Mouse (Mus musculus) limb, embryonic 12.5 days (tissue): ENCODE data around the gene Gm43552. TPM values are rescaled to one million over a fixed set of nuclear protein-coding genes. Genes with fewer than 3 reads are reported as not detected.

Source experiments
- ATAC-seq: fragments of 200-750 bp; cut with Nextera tagmentation; 2 replicates; pipeline ENCODE4 v1.8.0; 2017; ENCODE audit warnings: low read depth, moderate TSS enrichment; ENCODE audit not compliant: insufficient number of reproducible peaks, insufficient read depth, low FRiP score, low TSS enrichment
- H3K27ac ChIP-seq: fragments of 300-500 bp; sonication (generic); 2 replicates; pipeline ENCODE4 v1.5.1; 2016; ENCODE audit warnings: mild to moderate bottlenecking, moderate library complexity
- H3K27me3 ChIP-seq: fragments of 300-500 bp; sonication (generic); 2 replicates; pipeline ENCODE4 v1.6.1; 2016; ENCODE audit warnings: mild to moderate bottlenecking, moderate library complexity
- H3K36me3 ChIP-seq: fragments of 300-500 bp; sonication (generic); 2 replicates; pipeline ENCODE4 v1.6.1; 2016; ENCODE audit warnings: mild to moderate bottlenecking, moderate library complexity
- H3K4me1 ChIP-seq: fragments of 300-500 bp; sonication (generic); replicated peaks from 2 replicates; pipeline ENCODE4 v1.6.1; 2016
- H3K4me2 ChIP-seq: fragments of 300-500 bp; sonication (generic); 2 replicates; pipeline ENCODE4 v1.6.1; 2016; ENCODE audit warnings: mild to moderate bottlenecking, moderate library complexity
- H3K4me3 ChIP-seq: fragments of 300-500 bp; sonication (generic); replicated peaks from 2 replicates; pipeline ENCODE4 v1.5.1; 2016; ENCODE audit warnings: mild to moderate bottlenecking
- H3K9ac ChIP-seq: fragments of 300-500 bp; sonication (generic); replicated peaks from 2 replicates; pipeline ENCODE4 v1.6.1; 2016; ENCODE audit warnings: mild to moderate bottlenecking, moderate library complexity
- H3K9me3 ChIP-seq: fragments of 300-500 bp; sonication (generic); 2 replicates; pipeline ENCODE4 v1.6.1; 2016; ENCODE audit warnings: mild to moderate bottlenecking, moderate library complexity
- WGBS: fragments of 180-500 bp; shearing (Covaris S2); methylation state at CpG from one replicate; pipeline ENCODE4 v1.1.7; 2016; 5-methylcytosine and 5-hydroxymethylcytosine counted together
- polyA plus RNA-seq: library from polyadenylated mRNA; unstranded; fragments of >200 nt; fragmentation: Nextera tagmentation; extraction: Ambion mirVana; gene quantifications from 2 replicates; pipeline ENCODE4 v1.2.1, GENCODE M21; 2016

The Gm43552 gene
- polyA plus RNA-seq, 1 experiment from 2014 or later = not detected

DNA sequence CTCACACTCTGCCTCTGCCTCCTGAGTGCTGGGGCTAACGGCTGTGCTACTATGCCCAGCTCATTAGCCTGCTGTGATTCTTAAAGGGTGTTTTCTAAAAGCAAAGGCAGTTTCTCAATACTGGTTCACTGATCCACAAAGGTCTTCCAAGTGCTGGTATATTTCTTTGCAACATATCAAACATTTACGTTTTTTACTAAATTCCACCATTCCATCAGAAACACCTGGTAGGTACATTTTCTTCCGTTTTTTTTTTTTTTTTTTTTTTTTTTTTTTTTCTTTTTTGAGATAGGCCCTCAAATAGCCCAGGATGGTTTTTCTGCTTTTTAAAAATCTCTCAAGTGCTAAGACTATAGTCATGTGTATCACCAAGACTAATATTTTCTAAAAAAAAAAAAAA lies 38.6 kb upstream of the Gm43552 start:
- H3K4me3 ChIP-seq = no peak overlapping the region
- no peak for ATAC-seq
- H3K9me3 ChIP-seq = no peaks in the 10 kb centered on the region
- H3K27ac ChIP-seq = no peak overlapping the region
- 68% methylated on average over 3 of the region's 3 CpGs for WGBS
- no peak overlapping the region for H3K9ac ChIP-seq
- no peaks in the 10 kb centered on the region for H3K27me3 ChIP-seq
- H3K4me2 ChIP-seq = no peak overlapping the region
- H3K4me1 ChIP-seq = no peaks in the 10 kb centered on the region
- no peaks in the 10 kb centered on the region for H3K36me3 ChIP-seq

DNA sequence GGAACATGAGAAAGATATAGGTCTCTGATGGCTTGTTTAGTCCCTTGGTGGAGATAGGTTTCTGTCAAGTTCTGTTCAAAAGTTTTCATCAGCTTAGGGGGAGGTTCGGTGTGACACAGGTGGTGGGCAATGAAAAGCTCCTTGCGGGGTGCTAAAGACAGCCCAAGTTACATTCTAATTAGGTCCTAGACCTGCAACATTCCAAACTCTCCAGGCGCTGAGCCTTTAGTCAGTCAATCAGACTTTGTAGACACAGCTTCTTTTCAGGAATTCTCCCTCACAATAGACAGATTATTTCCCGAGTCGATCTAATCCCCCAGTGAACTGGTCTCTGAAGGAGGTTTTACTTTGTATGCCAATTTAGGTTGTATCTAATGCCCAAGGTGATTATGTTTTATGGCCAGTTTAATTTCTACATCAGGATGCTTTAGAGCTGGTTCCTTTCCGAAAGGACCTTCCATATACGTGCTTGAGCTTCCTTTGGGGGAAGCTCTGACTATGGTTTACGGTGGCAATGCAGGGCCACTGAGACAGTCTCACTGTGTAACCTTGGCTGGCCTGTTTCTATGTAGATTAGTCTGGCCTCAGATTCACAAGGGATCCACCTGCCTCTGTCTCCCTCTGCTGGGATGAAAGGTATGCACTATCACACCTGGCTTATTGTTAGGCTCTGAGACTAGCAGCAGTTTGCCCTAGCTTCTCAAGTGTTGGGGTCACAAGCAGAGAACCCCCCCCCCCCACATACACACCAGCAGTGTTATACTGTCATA lies 33.2 kb upstream of the Gm43552 start:
- no peaks in the 10 kb centered on the region for H3K27me3 ChIP-seq
- H3K9ac ChIP-seq = no peak overlapping the region
- H3K4me2 ChIP-seq = no peak overlapping the region
- no peaks in the 10 kb centered on the region for H3K9me3 ChIP-seq
- no peak overlapping the region for H3K27ac ChIP-seq
- ATAC-seq = no peak
- no peaks in the 10 kb centered on the region for H3K36me3 ChIP-seq
- H3K4me3 ChIP-seq = no peak overlapping the region
- WGBS = 7% methylated on average over 8 of the region's 8 CpGs
- 0 out of 2 replicates have a peak, but pooled peaks cover 3% of the 10 kb centered on the region for H3K4me1 ChIP-seq

DNA sequence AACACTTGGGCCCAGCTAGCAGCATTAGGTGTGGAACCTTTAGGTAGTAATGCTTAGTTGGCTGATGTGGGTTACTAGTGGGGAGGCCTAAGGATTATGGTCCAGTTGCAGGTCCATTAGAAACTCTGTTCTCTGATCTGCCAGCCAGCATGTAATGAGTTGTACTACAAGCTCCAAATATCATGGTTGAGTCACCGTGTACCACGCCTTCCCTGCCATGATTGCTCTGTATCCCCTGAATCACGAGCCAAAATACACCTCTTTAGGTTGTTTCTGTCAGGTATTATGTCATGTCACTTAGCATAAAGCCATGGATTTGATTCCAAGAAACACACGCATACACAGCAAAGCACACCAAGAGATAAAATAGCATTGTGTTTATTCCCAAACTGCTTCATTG lies 32.2 kb upstream of the Gm43552 start:
- 82% methylated on average over 4 of the region's 4 CpGs for WGBS
- no peak overlapping the region for H3K27ac ChIP-seq
- no peaks in the 10 kb centered on the region for H3K9me3 ChIP-seq
- 0 out of 2 replicates have a peak, but pooled peaks cover 3% of the 10 kb centered on the region for H3K4me1 ChIP-seq
- no peak overlapping the region for H3K9ac ChIP-seq
- no peaks in the 10 kb centered on the region for H3K27me3 ChIP-seq
- H3K4me2 ChIP-seq = no peak overlapping the region
- no peak overlapping the region for H3K4me3 ChIP-seq
- ATAC-seq = no peak
- H3K36me3 ChIP-seq = no peaks in the 10 kb centered on the region

DNA sequence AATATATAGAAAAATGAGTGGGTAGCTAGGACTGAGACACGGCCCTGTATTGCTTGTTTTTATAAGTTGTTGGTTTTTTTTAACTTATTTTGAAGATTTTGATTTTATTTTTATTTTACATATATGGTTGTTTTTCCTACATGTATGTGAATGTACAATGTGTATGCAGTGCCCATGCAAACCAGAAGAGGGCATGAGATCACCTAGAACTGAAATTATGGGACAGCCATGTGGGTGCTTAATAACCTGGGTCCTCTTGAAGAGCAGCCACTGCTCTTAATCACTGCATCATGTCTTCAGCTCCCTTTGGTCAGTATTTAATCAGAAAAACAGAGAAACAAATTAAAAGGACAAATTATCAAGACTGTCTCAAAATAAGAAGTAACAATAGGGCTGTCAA lies 29.2 kb upstream of the Gm43552 start:
- WGBS = 70% methylated on average over 1 of the region's 1 CpGs

DNA sequence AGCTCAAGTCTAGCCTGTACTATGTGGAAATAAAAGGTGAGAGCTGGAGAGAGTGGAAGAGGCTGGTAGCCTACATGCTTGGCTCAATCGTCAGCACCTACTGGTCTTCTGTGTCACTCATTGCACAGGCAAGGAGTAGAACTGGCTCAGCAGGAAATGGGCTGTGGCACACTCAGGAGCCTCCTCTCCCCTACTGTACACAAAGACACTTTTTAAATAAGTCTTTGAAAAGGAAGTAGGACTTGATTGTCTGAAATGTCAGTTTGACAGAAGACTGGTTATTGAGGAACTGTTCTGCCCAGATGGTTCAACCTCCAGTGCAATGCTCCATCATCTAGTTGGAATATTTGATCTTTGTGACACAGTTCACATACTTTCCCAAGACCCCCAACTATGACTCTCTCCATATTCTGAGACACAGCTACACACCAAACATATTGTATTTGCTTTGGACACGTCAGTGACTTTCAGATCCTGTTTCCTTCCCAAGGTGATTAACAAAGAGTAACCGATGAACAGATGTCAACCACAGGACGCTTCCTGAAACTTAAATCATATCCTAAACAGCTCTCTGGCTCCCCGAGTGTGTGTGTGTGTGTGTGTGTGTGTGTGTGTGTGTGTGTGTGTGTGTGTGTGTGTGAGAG lies 22.1 kb upstream of the Gm43552 start:
- Histone ChIP-seq H3K9me3 (no peaks in the 10 kb centered on the region), H3K4me3 (no peak overlapping the region), H3K36me3 (no peaks in the 10 kb centered on the region), H3K9ac (no peak overlapping the region), H3K27ac (no peak overlapping the region), H3K4me2 (no peak overlapping the region), H3K27me3 (no peaks in the 10 kb centered on the region), H3K4me1 (no peaks in the 10 kb centered on the region)
- 62% methylated on average over 5 of the region's 5 CpGs for WGBS
- ATAC-seq = no peak

More for the DNA sequence above, 29.2 kb upstream of the Gm43552 start:
- Histone ChIP-seq H3K36me3 (no peaks in the 10 kb centered on the region), H3K9me3 (no peaks in the 10 kb centered on the region), H3K27ac (no peak overlapping the region), H3K4me1 (0 out of 2 replicates have a peak, but pooled peaks cover 3% of the 10 kb centered on the region), H3K27me3 (no peaks in the 10 kb centered on the region), H3K4me2 (no peak overlapping the region), H3K4me3 (no peak overlapping the region), H3K9ac (no peak overlapping the region)
- ATAC-seq = no peak

DNA sequence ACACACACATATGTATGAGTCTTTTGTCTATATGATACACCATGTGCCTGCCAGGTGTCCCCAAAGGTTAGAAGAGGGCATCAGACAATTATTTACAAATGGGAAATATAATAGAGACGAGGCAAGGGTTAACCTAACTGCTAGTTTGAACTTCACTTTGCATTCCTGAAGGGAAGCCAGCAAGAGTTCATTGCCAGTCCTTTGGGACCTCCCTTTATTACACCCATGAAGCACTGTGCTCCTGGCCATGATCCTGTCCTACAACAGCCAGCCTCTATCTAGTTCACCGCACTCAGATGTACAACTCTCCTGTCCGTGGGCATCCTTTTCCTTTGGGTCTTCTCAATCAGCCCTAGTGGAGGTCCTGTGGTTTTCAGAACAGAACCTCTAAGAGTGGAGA lies 20.9 kb upstream of the Gm43552 start:
- no peak for ATAC-seq
- no peak overlapping the region for H3K27ac ChIP-seq
- H3K9ac ChIP-seq = no peak overlapping the region
- H3K4me3 ChIP-seq = no peak overlapping the region
- no peak overlapping the region for H3K4me2 ChIP-seq
- H3K36me3 ChIP-seq = no peaks in the 10 kb centered on the region
- WGBS = 76% methylated on average over 3 of the region's 3 CpGs
- no peaks in the 10 kb centered on the region for H3K27me3 ChIP-seq
- no peaks in the 10 kb centered on the region for H3K9me3 ChIP-seq
- H3K4me1 ChIP-seq = no peaks in the 10 kb centered on the region

DNA sequence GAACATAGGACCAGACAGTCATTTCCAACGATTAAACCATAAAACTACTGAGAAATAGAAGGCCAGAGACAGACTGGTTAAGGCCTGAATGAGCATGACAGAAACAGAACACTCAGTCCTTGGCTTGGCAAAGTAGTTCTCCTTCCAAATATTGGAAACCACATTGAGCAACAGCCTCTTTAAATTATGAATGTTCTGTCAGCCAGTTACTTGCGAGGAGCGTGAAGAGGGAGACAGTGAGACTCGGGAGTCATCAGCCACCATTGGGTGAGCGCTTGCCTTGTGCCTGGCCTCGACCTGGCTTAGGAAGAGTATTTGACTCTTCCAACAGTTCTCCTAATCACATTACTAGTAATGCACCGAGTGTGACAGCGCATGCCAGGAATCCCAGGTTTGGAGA lies 15.8 kb upstream of the Gm43552 start:
- 78% methylated on average over 8 of the region's 8 CpGs for WGBS
- H3K4me2 ChIP-seq = no peak overlapping the region
- H3K9ac ChIP-seq = no peak overlapping the region
- H3K4me3 ChIP-seq = no peak overlapping the region
- no peaks in the 10 kb centered on the region for H3K27me3 ChIP-seq
- no peaks in the 10 kb centered on the region for H3K9me3 ChIP-seq
- ATAC-seq = no peak
- H3K36me3 ChIP-seq = no peaks in the 10 kb centered on the region
- no peaks in the 10 kb centered on the region for H3K4me1 ChIP-seq
- H3K27ac ChIP-seq = no peak overlapping the region

DNA sequence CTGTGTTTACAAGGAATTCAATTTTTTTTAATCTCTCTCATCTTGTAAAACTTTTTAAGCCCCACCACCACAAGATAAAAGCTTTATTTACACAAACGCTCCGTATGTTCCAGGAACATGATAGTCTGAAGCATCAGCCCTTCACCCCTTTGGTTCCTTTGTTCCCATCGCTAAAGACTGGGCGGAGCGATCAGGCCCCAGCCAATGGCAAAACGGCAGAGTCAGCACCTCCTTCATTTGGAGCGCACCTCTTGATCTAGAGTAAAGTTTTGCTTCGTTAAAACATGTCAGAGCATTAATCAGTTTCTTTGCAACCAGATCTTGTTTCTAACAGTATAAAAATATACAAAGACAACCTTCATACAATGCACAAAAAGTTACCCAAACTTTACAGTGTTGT lies 13.2 kb upstream of the Gm43552 start:
- no peaks in the 10 kb centered on the region for H3K27me3 ChIP-seq
- H3K27ac ChIP-seq = no peak overlapping the region
- no peak for ATAC-seq
- peak overlapping the region; percentile 17; the same call in 1 of the 2 replicates for H3K4me3 ChIP-seq
- H3K9ac ChIP-seq = no peak overlapping the region
- no peaks in the 10 kb centered on the region for H3K9me3 ChIP-seq
- WGBS = 10% methylated on average over 8 of the region's 8 CpGs
- H3K36me3 ChIP-seq = no peaks in the 10 kb centered on the region
- H3K4me2 ChIP-seq = peak overlapping the region; percentile 42
- H3K4me1 ChIP-seq = no peaks in the 10 kb centered on the region

DNA sequence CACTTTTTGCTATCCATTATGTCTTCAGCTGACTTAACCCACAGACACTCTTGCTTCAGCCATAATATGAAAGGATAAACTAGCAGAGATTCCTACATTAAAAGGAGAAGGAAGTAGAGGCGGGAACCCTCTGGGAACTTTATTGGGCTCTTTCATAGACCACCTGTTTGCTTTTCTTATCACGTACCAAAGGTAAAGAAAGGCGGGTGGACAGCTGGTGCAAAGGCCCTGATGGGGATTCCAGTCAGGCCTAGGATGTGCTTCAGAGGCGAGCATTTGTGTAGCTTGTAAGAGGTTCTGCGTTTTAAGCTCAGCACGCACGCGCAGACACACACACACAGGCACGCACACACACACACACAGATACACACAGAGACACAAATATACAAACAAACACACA lies 8.8 kb upstream of the Gm43552 start:
- 85% methylated on average over 9 of the region's 9 CpGs for WGBS
- H3K27ac ChIP-seq = no peak overlapping the region
- no peak for ATAC-seq

DNA sequence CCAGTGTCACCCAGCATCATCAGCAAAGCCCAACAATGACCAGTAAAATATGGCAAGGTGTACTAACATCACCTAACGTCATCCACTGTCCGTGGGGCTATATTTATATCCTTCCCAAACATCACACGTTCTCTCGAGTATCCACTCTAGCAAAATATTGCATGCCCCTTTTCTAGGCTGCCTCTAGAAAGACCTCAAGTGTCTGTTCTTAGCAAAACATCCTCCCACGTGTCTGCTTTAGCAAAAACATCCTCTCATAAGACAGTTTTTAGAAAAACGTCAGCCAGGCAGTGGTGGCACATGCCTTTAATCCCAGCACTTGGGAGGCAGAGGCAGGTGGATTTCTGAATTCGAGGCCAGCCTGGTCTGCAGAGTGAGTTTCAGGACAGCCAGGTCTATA lies 7.6 kb upstream of the Gm43552 start:
- WGBS = 84% methylated on average over 7 of the region's 7 CpGs
- no peak overlapping the region for H3K4me2 ChIP-seq
- no peak for ATAC-seq

More for the DNA sequence above, 8.8 kb upstream of the Gm43552 start:
- no peak overlapping the region for H3K9ac ChIP-seq
- H3K36me3 ChIP-seq = no peaks in the 10 kb centered on the region
- no peak overlapping the region for H3K4me3 ChIP-seq
- H3K27me3 ChIP-seq = no peaks in the 10 kb centered on the region
- H3K4me1 ChIP-seq = no peaks in the 10 kb centered on the region
- H3K9me3 ChIP-seq = no peaks in the 10 kb centered on the region
- H3K4me2 ChIP-seq = no peak overlapping the region

DNA sequence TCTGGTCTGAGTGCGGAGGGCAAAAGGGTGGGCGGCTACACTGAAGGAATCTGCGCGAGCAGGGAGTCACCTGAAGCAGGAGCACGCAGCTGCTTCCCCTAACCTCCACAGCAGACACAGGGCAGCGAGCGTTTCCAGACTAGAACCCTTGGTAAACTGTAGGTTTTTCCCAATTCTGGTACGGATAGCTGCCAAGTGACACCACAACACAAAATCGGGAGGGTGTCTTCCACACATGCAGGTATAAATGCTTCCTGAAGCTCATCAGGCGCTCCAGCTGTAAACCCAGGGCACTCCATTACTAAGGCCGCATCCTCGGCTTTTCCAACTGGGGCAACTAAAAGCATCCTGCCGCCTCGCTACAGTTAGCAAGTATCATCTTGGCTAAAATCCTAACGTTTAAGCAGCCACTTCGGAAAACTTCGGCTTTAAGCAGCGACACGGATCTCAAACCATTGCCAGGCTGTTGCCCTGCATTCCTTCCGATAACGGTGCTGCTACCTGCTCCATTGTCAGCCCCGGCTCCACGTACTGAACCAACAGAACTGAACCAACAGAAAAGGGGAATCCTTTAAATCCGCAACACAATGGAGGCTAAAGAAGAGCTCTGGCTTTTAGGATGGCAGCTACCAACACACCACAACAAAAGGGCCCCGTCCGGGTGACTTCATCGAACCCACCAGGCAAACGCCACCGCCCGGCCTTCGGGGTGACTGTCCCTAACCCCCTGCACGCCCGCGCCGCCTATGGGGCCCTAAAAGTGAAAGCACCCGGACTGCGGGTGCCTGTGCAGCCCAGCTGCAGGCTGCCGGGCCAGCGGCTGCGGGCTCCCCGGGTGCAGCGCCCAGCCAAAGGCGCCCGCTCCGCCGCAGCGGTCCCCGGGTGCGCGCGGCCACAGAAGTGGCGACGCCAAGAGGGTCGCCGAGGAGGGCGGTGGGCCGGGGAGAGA lies 592 bp downstream of the Gm43552 start:
- 0 out of 2 replicates have a peak, but pooled peaks cover 3% of the 10 kb centered on the region for H3K36me3 ChIP-seq
- no peaks in the 10 kb centered on the region for H3K27me3 ChIP-seq
- peak overlapping the region; percentile 95 for H3K27ac ChIP-seq
- H3K4me1 ChIP-seq = peaks cover 12% of the 10 kb centered on the region; the same call in 1 of the 2 replicates
- H3K9ac ChIP-seq = peak overlapping the region; percentile 94
- H3K4me2 ChIP-seq = peak overlapping the region; percentile 77
- WGBS = under 1% methylated on average over 57 of the region's 57 CpGs
- H3K4me3 ChIP-seq = peak overlapping the region; percentile 95
- ATAC-seq = peak; percentile 74
- no peaks in the 10 kb centered on the region for H3K9me3 ChIP-seq

More for the DNA sequence above, 7.6 kb upstream of the Gm43552 start:
- H3K9me3 ChIP-seq = no peaks in the 10 kb centered on the region
- H3K36me3 ChIP-seq = no peaks in the 10 kb centered on the region
- no peak overlapping the region for H3K9ac ChIP-seq
- no peaks in the 10 kb centered on the region for H3K27me3 ChIP-seq
- H3K4me1 ChIP-seq = no peaks in the 10 kb centered on the region
- H3K4me3 ChIP-seq = no peak overlapping the region
- H3K27ac ChIP-seq = no peak overlapping the region
